Mouse (Mus musculus) kidney, embryonic 14.5 days (tissue): Measurements from ENCODE around the gene Rbp7. TPM values are rescaled to one million over a fixed set of nuclear protein-coding genes. Genes with fewer than 3 reads are reported as not detected.
"Not testable (repeated sequence)": the region's sequence is repeated elsewhere in the genome, so short reads cannot be mapped to it uniquely, and the experiment has no call there.

ENCODE experiments used
- ATAC-seq: fragments of 200-750 bp; cut with Nextera tagmentation; 2 replicates; pipeline ENCODE4 v1.8.0; 2017; ENCODE audit warnings: moderate number of reproducible peaks, mild to moderate bottlenecking, moderate TSS enrichment, moderate library complexity; ENCODE audit not compliant: low FRiP score, low TSS enrichment
- H3K27ac ChIP-seq: fragments of 300-500 bp; sonication (generic); 2 replicates; pipeline ENCODE4 v1.5.1; 2014; ENCODE audit warnings: low read depth, mild to moderate bottlenecking, low read length, moderate library complexity, mixed read lengths
- H3K27me3 ChIP-seq: fragments of 300-500 bp; sonication (generic); 2 replicates; pipeline ENCODE4 v1.6.1; 2014; ENCODE audit warnings: mild to moderate bottlenecking, low read length; ENCODE audit not compliant: control insufficient read depth, insufficient read depth
- H3K36me3 ChIP-seq: fragments of 300-500 bp; sonication (generic); 2 replicates; pipeline ENCODE4 v1.6.1; 2014; ENCODE audit warnings: low read length, mixed read lengths; ENCODE audit not compliant: control insufficient read depth, insufficient read depth
- H3K4me1 ChIP-seq: fragments of 300-500 bp; sonication (generic); 2 replicates; pipeline ENCODE4 v1.6.1; 2014; ENCODE audit warnings: low read length, mixed read lengths; ENCODE audit not compliant: control insufficient read depth, insufficient read depth
- H3K4me2 ChIP-seq: fragments of 300-500 bp; sonication (generic); replicated peaks from 2 replicates; pipeline ENCODE4 v1.6.1; 2014; ENCODE audit warnings: low read depth, mild to moderate bottlenecking, low read length
- H3K4me3 ChIP-seq: fragments of 300-500 bp; sonication (generic); 2 replicates; pipeline ENCODE4 v1.5.1; 2014; ENCODE audit warnings: mild to moderate bottlenecking, low read length
- H3K9ac ChIP-seq: fragments of 300-500 bp; sonication (generic); 2 replicates; pipeline ENCODE4 v1.6.1; 2014; ENCODE audit warnings: low read depth, mild to moderate bottlenecking, low read length, moderate library complexity
- H3K9me3 ChIP-seq: fragments of 300-500 bp; sonication (generic); 2 replicates; pipeline ENCODE4 v1.6.1; 2016; ENCODE audit warnings: low read length; ENCODE audit not compliant: control insufficient read depth
- WGBS: fragments of 180-500 bp; shearing (Covaris S2); extraction: QIAGEN DNeasy Blood & Tissue Kit; methylation state at CpG from one replicate; pipeline ENCODE4 v1.1.7; 2014; 5-methylcytosine and 5-hydroxymethylcytosine counted together
- polyA plus RNA-seq: library from polyadenylated mRNA; unstranded; fragments of >200 nt; fragmentation: Nextera tagmentation; extraction: Ambion mirVana; gene quantifications from 2 replicates; pipeline ENCODE4 v1.2.1, GENCODE M21; 2014

Gene Rbp7
- polyA plus RNA-seq, 1 experiment from 2014 or later: 1.1 TPM

DNA sequence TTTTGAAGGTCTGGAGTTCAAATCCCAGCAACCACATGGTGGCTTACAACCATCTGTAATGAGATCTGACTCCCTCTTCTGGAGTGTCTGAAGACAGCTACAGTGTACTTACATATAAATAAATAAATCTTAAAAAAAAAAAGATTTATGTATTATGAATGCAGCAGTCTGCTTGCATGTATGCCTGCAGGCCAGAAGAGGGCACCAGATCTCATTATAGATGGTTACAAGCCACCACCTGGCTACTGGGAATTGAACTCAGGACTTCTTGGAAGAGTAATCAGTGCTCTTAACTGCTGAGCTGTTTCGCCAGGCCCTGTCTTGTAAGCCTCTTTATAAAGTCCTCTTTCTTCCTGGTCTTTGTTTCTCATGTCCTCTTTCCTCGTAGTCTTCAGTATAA is 5.7 kb upstream of the Rbp7 start:
- not testable (repeated sequence) for H3K27me3 ChIP-seq, H3K9ac ChIP-seq, H3K4me1 ChIP-seq, H3K4me3 ChIP-seq, H3K9me3 ChIP-seq, ATAC-seq, H3K36me3 ChIP-seq, H3K27ac ChIP-seq, H3K4me2 ChIP-seq
- WGBS: 95% methylated on average over 2 of the region's 2 CpGs

DNA sequence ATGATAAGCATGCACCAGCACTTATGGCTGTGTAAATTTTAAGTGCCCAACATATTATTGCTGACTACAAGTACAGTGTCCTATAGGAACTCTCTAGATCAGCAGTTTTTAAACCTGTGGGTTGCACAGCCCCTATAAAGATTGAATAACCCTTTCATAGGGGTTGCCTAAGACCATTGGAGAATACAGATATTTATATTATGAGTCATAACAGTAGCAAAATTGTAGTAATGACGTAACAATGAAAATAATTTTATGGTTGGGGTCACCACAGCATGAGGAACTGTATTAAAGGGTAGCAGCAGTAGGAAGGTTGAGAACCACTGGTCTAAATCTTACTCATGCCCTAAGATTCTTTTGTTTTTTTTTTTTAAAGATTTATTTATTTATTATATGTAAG is 4.6 kb upstream of the Rbp7 start:
- Histone ChIP-seq H3K9me3 (no peaks in the 10 kb centered on the region), H3K36me3 (no peaks in the 10 kb centered on the region), H3K9ac (no peak overlapping the region), H3K27me3 (no peaks in the 10 kb centered on the region), H3K4me3 (no peak overlapping the region), H3K4me2 (no peak overlapping the region), H3K27ac (no peak overlapping the region), H3K4me1 (no peaks in the 10 kb centered on the region)
- 80% methylated on average over 1 of the region's 1 CpGs for WGBS
- ATAC-seq: no peak

- Histone ChIP-seq H3K4me3 (no peak overlapping the region), H3K9me3 (no peaks in the 10 kb centered on the region), H3K4me2 (no peak overlapping the region), H3K9ac (no peak overlapping the region), H3K27ac (no peak overlapping the region), H3K36me3 (no peaks in the 10 kb centered on the region), H3K27me3 (no peaks in the 10 kb centered on the region), H3K4me1 (no peaks in the 10 kb centered on the region)
- 80% methylated on average over 5 of the region's 5 CpGs for WGBS
- no peak for ATAC-seq
These were observed 3.7 kb upstream of the Rbp7 start for GRCm38 (mm10) chr4:149458526-149458925.

DNA sequence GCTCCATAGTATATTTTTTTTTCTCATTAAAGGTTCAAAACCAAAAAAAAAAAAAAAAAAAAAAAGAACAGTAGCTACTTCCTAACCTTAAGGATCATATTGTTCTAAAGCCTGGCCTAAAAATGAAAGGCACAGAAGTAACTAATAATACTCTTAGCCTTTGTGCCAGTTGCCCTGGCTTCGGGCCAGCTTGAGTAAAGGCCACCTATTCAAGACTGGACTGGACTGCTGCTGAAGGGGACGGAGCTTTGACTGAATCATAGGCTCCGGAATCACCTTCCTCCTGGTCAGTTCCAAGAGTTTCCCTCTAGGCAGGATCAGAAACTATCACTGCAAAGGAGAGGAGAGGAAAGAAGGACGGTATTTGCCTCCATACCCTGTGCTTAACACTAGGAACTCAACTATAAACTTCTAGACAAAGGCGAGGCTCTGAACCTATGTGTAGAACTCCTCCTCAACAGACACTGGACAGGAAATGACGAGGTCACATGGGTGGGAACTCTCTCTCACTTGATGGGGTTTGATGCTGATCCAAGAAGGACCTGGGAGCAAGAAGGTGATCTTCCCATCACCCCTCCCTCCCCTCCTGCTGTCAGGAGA is 3.2 kb upstream of the Rbp7 start:
- H3K9me3 ChIP-seq: no peaks in the 10 kb centered on the region
- H3K4me1 ChIP-seq: no peaks in the 10 kb centered on the region
- H3K4me3 ChIP-seq: no peak overlapping the region
- no peak for ATAC-seq
- H3K27ac ChIP-seq: no peak overlapping the region
- H3K9ac ChIP-seq: no peak overlapping the region
- H3K4me2 ChIP-seq: no peak overlapping the region
- no peaks in the 10 kb centered on the region for H3K36me3 ChIP-seq
- WGBS: 74% methylated on average over 6 of the region's 6 CpGs
- H3K27me3 ChIP-seq: no peaks in the 10 kb centered on the region

GRCm38 (mm10) chr4:149457163-149457562 is 2.4 kb upstream of the Rbp7 start:
- not testable (repeated sequence) for H3K36me3 ChIP-seq, H3K27me3 ChIP-seq, H3K4me3 ChIP-seq, ATAC-seq, H3K27ac ChIP-seq, H3K4me2 ChIP-seq, H3K4me1 ChIP-seq, H3K9ac ChIP-seq, H3K9me3 ChIP-seq
- WGBS: 87% methylated on average over 26 of the region's 27 CpGs

GRCm38 (mm10) chr4:149454263-149454662 is 515 bp downstream of the Rbp7 start:
- no peaks in the 10 kb centered on the region for H3K9me3 ChIP-seq
- H3K4me3 ChIP-seq: no peak overlapping the region
- ATAC-seq: no peak
- 86% methylated on average over 17 of the region's 17 CpGs for WGBS
- no peak overlapping the region for H3K9ac ChIP-seq
- H3K36me3 ChIP-seq: no peaks in the 10 kb centered on the region
- H3K4me1 ChIP-seq: no peaks in the 10 kb centered on the region
- H3K27ac ChIP-seq: no peak overlapping the region
- no peaks in the 10 kb centered on the region for H3K27me3 ChIP-seq
- no peak overlapping the region for H3K4me2 ChIP-seq

GRCm38 (mm10) chr4:149453656-149454055 is 1.1 kb downstream of the Rbp7 start:
- Histone ChIP-seq H3K9ac (no peak overlapping the region), H3K4me3 (no peak overlapping the region), H3K27ac (no peak overlapping the region), H3K9me3 (no peaks in the 10 kb centered on the region), H3K4me1 (no peaks in the 10 kb centered on the region), H3K27me3 (no peaks in the 10 kb centered on the region), H3K36me3 (no peaks in the 10 kb centered on the region), H3K4me2 (no peak overlapping the region)
- no peak for ATAC-seq
- 93% methylated on average over 4 of the region's 4 CpGs for WGBS

GRCm38 (mm10) chr4:149450636-149451035 is 4.1 kb downstream of the Rbp7 start:
- no peaks in the 10 kb centered on the region for H3K9me3 ChIP-seq
- WGBS: 83% methylated on average over 3 of the region's 3 CpGs

GRCm38 (mm10) chr4:149446309-149446708 is 8.5 kb downstream of the Rbp7 start:
- 59% methylated on average over 1 of the region's 1 CpGs for WGBS
- no peak for ATAC-seq
- Histone ChIP-seq H3K27ac (peak overlapping the region; percentile 79), H3K4me2 (peak overlapping the region; percentile 42), H3K9me3 (no peaks in the 10 kb centered on the region), H3K4me1 (peaks cover 13% of the 10 kb centered on the region; the same call in 1 of the 2 replicates), H3K9ac (peak overlapping the region; percentile 63; the same call in 1 of the 2 replicates), H3K4me3 (peak overlapping the region; percentile 16; the same call in 1 of the 2 replicates), H3K27me3 (no peaks in the 10 kb centered on the region), H3K36me3 (no peaks in the 10 kb centered on the region)

More at GRCm38 (mm10) chr4:149450636-149451035, 4.1 kb downstream of the Rbp7 start:
- no peak for ATAC-seq
- Histone ChIP-seq H3K4me1 (peaks cover 8% of the 10 kb centered on the region; the same call in 1 of the 2 replicates), H3K9ac (no peak overlapping the region), H3K27ac (no peak overlapping the region), H3K36me3 (no peaks in the 10 kb centered on the region), H3K4me2 (no peak overlapping the region), H3K4me3 (no peak overlapping the region), H3K27me3 (no peaks in the 10 kb centered on the region)
